Comparison of ENCODE assay signal across 11 mouse cellular contexts in genomic region chr16:73259283-73259682, GRCm38 (mm10).
"Had no signal": no experiment of that assay in that cellular context is flagged by ENCODE, and none has a peak within 500 bp of the region (broad histone marks: within the 10 kb centered on the region; RNA-seq: fewer than 3 reads in every experiment).

No protein-coding gene starts in this region.

- H3K27me3 ChIP-seq: liver, embryonic 13.5 days had no signal

- H3K4me2 ChIP-seq: liver, embryonic 13.5 days; midbrain, embryonic 11.5 days had no signal

- H3K9me3 ChIP-seq: liver, embryonic 13.5 days had no signal

- H3K36me3 ChIP-seq: liver, embryonic 13.5 days had no signal

- H3K4me3 ChIP-seq: left cerebral cortex, adult 2 months; liver, embryonic 13.5 days had no signal

- H3K9ac ChIP-seq: liver, embryonic 13.5 days had no signal

- H3K27ac ChIP-seq: kidney, postnatal 0 days; left cerebral cortex, adult 2 months; liver, embryonic 13.5 days; stomach, postnatal 0 days had no signal

- DNase-seq: kidney, postnatal 25 days; layer of hippocampus, postnatal 36 days; liver, embryonic 13.5 days; lung, adult 2 months; lung, postnatal 14 days; lung, postnatal 4 days; thymus, postnatal 25 days had no signal

- H3K4me1 ChIP-seq: liver, embryonic 13.5 days had no signal
